Mouse (Mus musculus) left cerebral cortex, adult 9 months (tissue): ENCODE data around the gene E2f3.

Experiments
- DNase-seq, 2 experiments: peaks; one replicate each; pipeline ENCODE4 v3.0.0; 2022; ENCODE audit warnings: low spot score in 2 of 2

E2f3 gene

DNA sequence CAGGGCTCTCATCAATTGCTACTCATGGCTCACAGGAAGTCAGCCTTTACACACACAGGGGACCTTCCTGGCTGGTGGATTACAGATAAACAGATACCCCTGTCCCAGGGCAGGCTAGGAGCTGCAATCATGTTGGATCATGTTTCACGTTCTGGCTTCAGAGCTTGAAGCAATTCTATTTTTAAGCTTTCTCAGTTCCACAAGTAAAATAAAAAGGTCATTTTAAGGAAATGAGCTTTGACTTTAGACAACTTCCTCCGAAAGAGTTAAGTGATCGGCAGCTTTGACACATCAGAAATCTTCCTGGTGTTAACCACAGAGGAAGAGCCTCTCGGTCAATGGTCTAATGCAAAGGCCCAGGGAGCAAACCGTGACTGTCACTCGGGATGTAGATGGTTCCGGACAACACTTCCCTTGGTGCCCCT, 6.7 kb downstream of the E2f3 start:
- no peak for DNase-seq

DNA sequence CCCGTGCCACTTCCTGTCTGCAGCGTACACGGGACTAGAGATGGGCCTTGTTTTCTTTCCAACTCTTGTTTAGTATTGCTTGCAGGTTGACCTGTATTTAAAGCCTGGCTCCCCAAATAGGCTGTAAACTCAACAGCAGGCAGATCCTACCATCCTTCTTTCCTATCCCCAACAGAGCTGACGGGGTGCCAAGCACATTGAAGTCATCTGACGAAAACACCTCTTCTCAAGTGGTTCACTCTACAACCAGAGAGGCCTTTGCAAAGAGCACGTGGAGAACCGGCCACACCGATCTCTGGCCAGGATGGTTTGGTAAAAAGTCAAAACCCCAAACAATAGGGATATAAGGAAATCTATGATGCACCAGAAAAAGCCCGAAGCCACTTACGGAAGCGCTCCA, 8.5 kb downstream of the E2f3 start:
- DNase-seq, result no peak

DNA sequence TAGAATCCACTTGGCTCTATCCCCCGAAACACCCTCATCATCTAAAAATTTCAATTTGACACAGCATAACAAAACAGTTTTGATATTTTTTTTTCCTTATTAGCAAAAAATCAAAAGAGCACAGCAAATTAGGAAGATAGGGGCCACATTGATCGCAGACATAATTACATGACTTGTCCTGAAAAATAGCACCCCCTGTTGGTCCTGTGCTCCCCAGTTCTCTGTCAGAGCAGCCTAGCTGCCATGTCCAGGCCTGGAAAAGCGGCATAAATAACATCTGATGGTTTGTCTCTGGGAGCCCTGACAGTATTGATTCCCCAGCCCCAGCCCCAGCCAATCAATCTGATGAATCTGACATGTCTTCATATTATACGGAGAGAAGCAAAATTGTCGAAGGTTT, 11.8 kb downstream of the E2f3 start:
- no peak for DNase-seq

- no peak for DNase-seq
Measured at GRCm38 (mm10) chr13:29973610-29974009, 12.3 kb downstream of the E2f3 start.

- DNase-seq, result no peak
Measured at GRCm38 (mm10) chr13:29970333-29970732, 15.5 kb downstream of the E2f3 start.

DNA sequence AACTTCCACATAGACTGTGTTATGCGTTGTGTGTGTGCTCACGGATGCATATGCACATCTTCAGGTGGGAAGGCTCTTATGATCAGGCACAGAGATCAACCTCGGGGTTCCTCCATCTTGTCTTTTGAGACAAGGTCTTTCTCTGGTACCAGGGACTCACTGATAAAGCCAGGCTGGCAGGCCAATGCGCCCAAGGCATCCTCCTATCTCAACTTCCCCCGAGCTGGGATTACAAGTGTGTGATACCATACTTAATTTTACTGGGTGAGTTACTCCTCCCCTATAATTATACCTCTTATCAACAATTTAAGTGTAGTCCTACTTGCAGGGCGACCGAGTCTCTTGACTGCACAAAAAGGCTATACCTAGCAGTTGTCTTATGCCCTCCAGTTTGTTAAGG, 17.2 kb downstream of the E2f3 start:
- no peak for DNase-seq

GRCm38 (mm10) chr13:29967367-29967766, 18.5 kb downstream of the E2f3 start:
- DNase-seq, result no peak

DNA sequence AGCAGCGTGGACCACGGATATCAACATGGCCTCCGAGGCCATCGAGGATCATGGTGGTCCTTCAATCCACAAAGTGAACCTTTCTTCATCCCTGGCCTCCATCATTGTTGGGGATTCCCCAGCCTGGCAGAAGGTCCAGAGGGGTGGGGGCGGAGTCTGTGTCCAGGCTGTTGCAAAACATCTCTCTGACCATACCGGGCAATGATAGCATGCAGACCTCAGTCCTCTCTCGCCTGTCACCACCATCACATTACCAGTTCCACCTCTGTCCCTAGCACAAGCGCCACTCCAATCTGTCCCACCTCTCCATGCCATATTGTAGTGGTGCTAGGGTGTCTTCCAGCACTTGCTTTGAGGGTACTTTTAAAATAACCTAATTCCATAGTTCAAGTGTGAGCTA, 18.9 kb downstream of the E2f3 start:
- DNase-seq, result no peak

- DNase-seq, result no peak
Measured at GRCm38 (mm10) chr13:29964087-29964486, 21.8 kb downstream of the E2f3 start.

GRCm38 (mm10) chr13:29960416-29960815, 25.4 kb downstream of the E2f3 start:
- no peak for DNase-seq

GRCm38 (mm10) chr13:29957731-29958254, 28.1 kb downstream of the E2f3 start:
- DNase-seq, result no peak

DNA sequence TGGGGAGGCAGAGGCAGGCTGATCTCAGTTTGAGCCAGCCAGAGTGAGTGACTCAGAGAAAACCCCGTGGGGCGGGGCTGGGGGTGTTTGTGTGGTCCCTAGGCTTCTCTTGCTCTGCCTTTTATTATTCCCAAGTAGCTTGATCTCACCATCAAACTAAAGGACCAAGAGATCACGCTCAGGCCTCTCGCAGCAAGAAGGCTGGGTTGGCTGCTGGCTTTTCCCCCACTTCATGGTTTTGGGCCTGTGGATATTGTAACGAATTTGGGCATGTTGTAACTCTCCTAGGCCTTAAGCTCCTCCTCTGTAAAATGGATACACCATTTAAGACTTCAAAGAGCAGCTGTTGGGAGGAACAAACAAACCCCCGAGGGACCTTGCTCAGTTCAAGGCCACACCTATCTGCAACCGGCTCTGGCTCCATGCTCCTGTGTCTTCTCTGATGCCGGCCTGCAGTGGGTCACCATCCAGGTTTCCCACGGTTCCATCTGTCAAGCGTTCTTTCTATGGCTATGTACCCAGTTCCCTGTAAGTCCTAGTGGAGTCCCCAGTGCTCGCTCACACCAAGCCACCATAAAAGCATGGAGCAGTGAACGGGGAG, 28.9 kb downstream of the E2f3 start:
- DNase-seq, result no peak

DNA sequence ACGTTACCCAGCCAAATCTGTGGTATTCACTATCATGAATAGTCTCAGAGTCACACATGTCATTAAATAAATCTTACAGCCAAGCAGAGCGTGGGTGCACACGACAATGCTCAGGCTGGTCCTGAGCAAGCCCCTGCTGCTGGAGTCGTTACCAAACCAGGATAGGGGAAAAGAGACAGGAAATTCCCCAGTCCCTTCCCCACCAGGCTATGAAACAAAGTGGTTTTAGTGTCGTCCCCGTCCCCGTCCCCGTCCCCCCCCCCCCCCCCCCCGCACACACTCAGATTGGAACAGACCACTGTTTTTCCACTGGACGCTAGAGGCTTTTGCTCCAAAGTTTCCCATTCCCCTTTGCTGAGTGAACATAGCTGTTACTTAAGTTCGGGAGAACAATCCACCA, 30.6 kb downstream of the E2f3 start:
- no peak for DNase-seq

GRCm38 (mm10) chr13:29954741-29955140, 31.1 kb downstream of the E2f3 start:
- DNase-seq, result no peak

GRCm38 (mm10) chr13:29953417-29954045, 32.3 kb downstream of the E2f3 start:
- DNase-seq, result no peak

GRCm38 (mm10) chr13:29946045-29946444, 39.8 kb downstream of the E2f3 start:
- DNase-seq, result no peak

GRCm38 (mm10) chr13:29944915-29945570, 40.8 kb downstream of the E2f3 start:
- no peak for DNase-seq

- no peak for DNase-seq
Measured at GRCm38 (mm10) chr13:29944493-29944892, 41.4 kb downstream of the E2f3 start.

- no peak for DNase-seq
Measured at GRCm38 (mm10) chr13:29943541-29944039, 42.3 kb downstream of the E2f3 start.

DNA sequence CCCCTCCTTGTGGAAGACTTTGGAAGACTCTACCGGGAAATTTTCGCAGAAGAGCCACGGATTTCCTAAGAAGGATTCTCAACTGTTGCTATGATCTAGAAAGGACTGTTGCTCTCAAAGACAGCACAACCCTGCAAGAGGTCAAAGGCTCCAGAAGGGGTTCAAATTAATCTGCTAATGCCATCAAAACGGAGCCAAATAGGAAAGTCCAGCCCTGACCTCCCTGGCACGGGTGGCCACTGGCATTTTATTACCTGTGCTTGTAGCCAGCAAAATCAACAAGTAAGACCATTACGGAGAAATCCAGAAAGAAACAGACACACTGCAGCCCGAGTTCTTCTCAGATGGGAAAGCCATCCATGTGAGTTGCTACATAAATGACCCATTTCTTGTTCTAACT, 45.8 kb downstream of the E2f3 start:
- no peak for DNase-seq

- no peak for DNase-seq
Measured at GRCm38 (mm10) chr13:29939399-29939798, 46.5 kb downstream of the E2f3 start.

DNA sequence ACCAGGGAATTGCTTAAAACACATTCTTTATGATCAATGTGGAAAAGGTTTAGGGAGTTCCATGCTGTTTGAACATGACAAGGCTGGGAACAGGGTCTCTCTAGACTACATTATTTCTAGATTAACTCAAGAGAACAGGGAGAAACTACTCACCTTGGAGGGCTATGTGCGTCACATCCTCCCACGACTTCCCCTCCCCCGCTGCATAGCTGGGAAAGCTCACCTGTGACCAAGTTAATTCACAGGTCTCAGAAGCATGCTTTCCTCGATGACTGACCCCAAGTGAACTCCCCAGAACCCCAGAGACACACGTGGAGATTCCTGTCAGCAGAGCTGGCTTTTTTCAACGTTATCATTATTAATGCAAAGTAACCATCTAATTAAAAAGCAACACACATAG, 47.1 kb downstream of the E2f3 start:
- DNase-seq, result no peak

- no peak for DNase-seq
Measured at GRCm38 (mm10) chr13:29926168-29926567, 59.7 kb downstream of the E2f3 start.
